Mouse (Mus musculus) liver, adult 10 weeks (tissue): Measurements from ENCODE around the gene Upf2. TPM values are rescaled to one million over a fixed set of nuclear protein-coding genes. Genes with fewer than 3 reads are reported as not detected.

ENCODE experiments used
- polyA plus RNA-seq: library from polyadenylated mRNA; stranded (reverse); fragments of 350-450 nt; fragmentation: Illumina TruSeq; extraction: RNeasy Lipid Tissue Mini Kit (QIAGEN cat#74804); gene quantifications from one replicate; pipeline ENCODE4 v1.2.3, GENCODE M21; 2014; ENCODE audit warnings: low read depth, low replicate concordance

Gene Upf2
- polyA plus RNA-seq, result 25.5 TPM

DNA sequence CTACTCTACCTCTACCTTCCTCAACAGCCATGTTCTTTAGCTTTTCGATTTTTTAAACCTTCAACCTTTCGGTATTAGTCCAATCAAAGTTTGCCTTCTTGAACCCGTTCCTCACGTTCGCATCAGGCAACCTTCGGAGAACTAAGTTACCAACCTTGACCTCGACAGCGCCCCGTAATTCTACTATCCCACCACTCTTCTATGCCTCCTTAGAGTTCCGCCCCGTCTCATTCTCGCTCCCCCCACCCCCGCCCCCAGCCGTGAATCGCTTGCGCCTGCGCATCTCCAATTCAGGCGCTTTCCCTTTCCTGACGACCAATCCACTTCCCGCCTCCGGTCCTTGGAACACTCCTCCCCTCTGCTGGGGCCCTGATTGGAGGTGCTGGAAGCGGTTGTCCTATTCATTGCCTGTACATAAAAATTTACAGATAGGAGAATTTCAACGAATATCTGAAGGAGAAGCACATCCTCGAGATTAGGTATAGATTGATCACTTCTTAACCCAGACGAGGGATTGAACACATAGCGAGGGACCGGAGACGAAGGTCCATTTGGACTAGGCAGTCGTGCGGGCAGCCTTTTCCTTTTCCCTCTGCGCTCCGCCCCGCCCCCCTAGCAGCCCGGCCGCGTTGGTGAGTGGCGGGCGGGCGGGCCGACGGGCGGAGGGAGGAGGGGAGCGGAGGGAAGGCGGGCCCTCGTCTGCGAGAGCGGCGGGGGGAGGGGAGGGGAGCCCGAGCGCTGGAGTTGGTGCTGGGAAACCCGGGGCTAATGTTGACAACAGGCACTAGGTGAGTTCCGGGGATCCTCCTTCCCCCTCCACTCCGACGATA is at the start of gene Upf2:
TSS of gene Upf2 (plus strand) at position 704 of the 830 bp plus-strand sequence.

GRCm38 (mm10) chr2:5942416-5943032 is 8.7 kb upstream of the Upf2 start, which contains the start of gene Dhtkd1:
Dhtkd1 (minus strand) TSS chr2:5942792.

Other genes starting within 250 kb of the Upf2 start
- gene Camk1d, start 237.0 kb upstream of the Upf2 start, polyA plus RNA-seq, result 51.5 TPM
- gene Nudt5, start 106.5 kb upstream of the Upf2 start, polyA plus RNA-seq, result 15.7 TPM
- 115 TPM for gene Cdc123, start 106.3 kb upstream of the Upf2 start, polyA plus RNA-seq
- gene Gm13199, start 88.5 kb upstream of the Upf2 start, polyA plus RNA-seq, result 0.61 TPM
- 14.1 TPM for gene Sec61a2, start 56.0 kb upstream of the Upf2 start, polyA plus RNA-seq
- 49.4 TPM for gene Dhtkd1, start 8.7 kb upstream of the Upf2 start, polyA plus RNA-seq
- 4.2 TPM for gene Proser2, start 178.7 kb downstream of the Upf2 start, polyA plus RNA-seq